Mouse (Mus musculus): ENCODE data around the gene Rnft1.
"Not testable (repeated sequence)": the region's sequence is repeated elsewhere in the genome, so short reads cannot be mapped to it uniquely, and the experiment has no call there.

Rnft1 gene

GRCm38 (mm10) chr11:86519751-86520150 is 35.3 kb downstream of the Rnft1 start:
- no peak for DNase-seq (ENCODE audit: low spot score)

DNA sequence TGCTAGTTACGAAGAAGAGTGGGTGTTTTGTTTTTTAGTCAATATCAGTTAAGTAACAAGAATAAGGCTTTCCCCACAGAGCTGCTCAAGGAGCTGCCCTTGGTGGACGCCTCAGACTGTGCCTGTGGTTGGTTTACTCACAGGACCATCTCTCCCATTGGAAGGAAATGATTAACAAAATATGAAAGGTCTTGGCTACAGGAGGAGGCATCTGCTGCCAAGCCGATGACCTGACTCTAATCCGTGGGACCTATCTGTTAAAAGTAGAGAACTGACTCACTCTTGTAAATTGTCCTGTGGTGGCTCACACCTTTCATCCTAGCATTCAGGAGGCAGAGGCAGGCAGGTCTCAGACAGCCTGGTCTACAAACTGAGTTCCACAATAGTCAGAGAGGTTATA is 43.1 kb downstream of the Rnft1 start:
- DNase-seq (ENCODE audit: low spot score) = no peak

DNA sequence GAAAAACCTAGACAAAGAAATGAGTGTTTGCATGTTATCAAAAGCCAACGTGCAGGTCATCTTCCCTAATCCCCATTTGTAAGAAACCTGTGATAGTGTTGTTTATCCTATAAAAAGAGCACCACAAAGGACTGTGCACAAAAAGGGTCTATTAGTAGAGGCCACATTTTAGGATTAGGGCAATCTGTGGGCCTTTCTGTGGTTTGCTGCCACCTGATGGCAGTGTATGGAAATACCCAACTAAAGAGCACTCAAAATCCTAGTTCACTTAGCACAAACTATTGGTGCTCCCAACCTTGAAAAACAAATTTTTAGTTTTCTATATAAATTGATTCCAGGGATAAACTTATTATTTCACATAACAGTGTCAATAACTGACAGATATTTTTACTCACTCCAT is 48.4 kb downstream of the Rnft1 start:
- DNase-seq (ENCODE audit: low spot score) = peak; percentile 53

GRCm38 (mm10) chr11:86533302-86533701 is 48.8 kb downstream of the Rnft1 start:
- DNase-seq (ENCODE audit: low spot score) = not testable (repeated sequence)

DNA sequence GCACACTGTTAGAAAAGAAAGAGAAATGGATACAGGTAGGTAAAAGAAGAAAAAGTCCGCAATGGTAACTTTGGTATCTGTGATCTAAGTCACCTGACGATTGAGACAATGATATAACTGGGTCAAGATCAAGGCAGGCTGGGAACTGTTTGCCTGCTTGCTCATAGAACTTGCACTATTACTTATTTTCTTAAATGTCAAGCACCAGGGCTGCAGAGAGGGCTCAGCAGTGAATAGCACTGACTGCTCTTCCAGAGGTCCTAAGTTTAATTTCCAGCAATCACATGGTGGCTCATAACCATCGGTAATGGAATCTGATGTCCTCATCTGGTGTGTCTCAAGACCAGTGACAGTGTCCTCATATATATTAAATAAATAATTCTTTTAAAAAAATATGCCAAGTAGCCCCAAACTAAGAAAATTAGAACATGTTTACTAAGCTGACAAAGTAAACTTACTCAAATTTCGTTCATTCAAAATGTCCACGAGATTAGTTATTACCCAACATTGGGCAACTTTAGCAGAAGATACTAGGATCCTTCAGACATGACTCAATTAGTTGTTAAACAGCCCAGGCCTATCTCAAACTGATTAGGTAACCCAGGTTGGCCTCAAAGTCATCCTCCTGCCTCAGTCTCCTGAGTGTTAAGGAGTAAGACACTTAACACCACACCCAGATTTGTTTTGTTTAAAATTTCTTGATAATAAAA is 49.9 kb downstream of the Rnft1 start:
- DNase-seq (ENCODE audit: low spot score) = no peak

- DNase-seq (ENCODE audit: low spot score) = no peak
Observed at GRCm38 (mm10) chr11:86538786-86539185, 54.3 kb downstream of the Rnft1 start.

DNA sequence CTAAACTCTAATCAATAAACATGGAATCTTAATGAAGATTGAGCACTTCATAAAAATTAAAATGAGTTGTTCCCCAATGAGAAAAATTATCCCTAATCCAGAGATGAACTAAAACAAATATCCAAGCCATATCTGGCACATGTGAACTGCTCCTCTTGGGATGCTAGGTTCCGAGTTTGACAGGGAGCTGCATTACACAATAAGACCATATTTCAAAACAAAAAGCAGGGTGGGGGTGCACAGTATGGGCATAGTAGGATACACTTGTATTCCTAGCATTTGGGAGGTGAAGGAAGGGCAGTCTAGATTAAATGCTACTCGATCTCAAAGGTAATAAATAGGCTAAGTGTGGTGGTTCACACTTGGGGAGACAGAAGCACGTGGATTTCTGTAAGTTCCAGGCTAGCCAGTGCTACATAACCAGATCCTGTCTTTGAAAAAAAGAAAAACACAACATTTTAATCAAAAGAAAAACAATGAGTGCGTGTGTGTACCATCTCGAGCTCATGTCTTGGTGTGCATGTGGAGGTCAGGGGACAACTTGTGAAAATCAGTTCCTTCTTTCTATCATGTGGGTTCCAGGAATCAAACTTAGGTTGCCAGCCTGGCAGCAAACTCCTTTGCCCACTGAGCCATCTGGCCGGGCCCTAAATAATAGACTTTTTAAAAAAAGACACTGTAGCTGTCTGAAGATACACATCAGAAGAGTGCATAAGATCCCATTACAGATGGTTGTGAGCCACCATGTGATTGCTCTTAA is 55.4 kb downstream of the Rnft1 start:
- no peak for DNase-seq (ENCODE audit: low spot score)

GRCm38 (mm10) chr11:86540476-86540845 is 56.0 kb downstream of the Rnft1 start:
- DNase-seq (ENCODE audit: low spot score) = no peak

DNA sequence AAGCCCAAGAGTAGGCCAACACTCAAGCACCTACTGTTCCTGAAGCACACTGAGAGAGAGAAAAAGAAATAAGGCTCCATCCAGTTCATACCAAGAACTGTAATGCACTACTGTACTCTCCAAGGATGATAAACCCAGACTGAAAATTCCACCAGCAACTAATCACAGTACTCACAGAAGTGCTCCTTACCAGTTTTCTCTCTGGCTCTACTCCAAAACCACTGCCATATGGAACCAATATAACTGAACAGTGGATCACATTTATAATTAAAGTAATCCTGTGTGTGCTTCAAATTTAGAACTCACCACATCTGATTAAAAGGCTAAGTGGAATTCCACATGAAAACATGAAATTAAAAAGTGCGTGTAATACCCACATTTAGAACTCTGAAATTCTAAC is 58.4 kb downstream of the Rnft1 start:
- DNase-seq (ENCODE audit: low spot score) = no peak

DNA sequence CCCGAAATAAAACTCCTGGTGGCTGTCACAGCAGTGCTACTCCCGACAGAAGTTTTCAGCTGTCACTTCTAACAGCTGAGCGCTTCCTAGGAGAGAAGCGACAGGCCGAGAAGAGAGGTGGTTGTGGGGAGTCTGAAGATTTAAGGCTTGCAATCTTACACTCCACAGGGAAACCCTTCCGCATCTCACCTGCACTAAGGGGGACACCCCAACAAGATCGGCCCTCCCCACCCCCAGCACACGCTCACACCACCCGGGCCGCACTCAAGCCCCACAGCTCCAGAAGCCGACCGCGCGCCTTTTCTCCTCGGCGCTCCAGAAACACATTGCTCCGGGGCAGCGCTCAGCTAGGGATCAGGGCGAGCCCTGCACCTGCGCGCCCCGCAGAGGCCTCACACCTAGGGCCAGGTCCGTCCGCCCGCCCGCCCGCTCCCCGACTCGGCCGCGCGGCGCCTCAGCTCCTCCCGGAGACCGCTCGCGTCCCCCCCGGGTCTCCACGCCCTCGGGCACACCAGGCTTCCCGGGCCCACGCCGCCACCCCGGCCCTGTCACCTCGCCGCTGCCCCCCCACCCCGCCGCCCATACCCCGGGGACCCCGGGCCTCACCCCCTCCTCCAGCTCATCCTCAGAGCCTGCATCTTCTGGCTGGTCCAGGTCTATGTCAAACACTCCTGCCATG is 59.6 kb downstream of the Rnft1 start:
- DNase-seq (ENCODE audit: low spot score) = peak; percentile 51

DNA sequence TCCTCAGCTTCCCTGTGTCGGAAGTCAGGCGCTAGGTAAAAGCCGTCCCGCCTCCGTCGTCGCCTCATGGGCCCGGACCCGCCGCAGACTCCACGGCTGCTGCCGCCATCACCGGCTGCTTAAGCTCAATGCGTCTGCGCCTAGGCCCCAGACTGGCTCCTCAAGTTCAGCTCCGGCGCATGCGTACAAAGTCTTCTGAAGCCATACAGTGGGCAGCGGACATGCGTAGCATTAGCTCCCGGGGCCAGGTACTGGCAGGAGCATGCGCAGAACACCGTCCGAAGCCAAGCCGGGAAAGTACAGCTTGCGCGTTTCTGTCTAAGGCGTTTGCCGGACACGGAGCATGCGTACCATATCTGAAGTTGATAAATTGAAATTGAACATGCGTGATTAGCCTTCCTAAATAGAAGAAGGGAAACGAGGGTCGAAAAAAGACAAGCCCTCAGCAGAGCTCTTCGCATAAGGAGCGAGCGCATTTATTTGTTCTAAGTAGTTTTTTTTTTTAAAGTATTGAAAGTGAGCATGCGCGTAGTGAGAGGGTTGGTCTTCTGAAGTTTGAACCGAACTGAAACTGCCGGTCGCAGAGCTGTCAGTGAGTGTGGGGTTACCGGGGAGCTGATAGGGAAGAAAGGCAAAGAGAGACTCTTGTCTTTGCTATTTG is 60.3 kb downstream of the Rnft1 start, which contains the start of the genes Rps6kb1 and Tubd1:
Gene Rps6kb1, minus strand, starts transcription at position 167 of the 661 bp plus-strand sequence.
Gene Tubd1, plus strand, starts transcription at position 353 of the 661 bp plus-strand sequence.
- peak; percentile 100 for DNase-seq (ENCODE audit: low spot score)

- no peak for DNase-seq (ENCODE audit: low spot score)
Observed at GRCm38 (mm10) chr11:86545556-86545955, 61.1 kb downstream of the Rnft1 start.

DNA sequence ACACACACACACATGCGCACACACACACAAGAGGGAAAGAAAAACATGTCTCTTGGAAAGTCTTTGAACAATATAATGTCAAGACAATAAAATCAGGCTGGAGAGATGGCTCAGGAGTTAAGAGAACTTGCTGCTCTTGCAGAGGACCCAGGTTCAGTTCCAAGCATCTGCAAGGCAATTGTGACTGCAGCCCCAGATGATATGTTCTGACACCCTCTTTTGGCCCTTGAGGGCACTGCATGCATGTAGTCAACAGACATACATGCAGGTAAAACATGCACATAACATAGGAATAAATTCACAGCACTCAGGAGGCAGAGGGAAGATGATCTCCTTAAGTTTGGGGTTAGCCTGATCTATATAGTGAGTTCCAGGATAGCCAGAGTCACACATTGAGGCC is 63.0 kb downstream of the Rnft1 start:
- DNase-seq (ENCODE audit: low spot score) = no peak
